Comparison of ENCODE assay signal across 18 mouse cellular contexts in the genomic region with DNA sequence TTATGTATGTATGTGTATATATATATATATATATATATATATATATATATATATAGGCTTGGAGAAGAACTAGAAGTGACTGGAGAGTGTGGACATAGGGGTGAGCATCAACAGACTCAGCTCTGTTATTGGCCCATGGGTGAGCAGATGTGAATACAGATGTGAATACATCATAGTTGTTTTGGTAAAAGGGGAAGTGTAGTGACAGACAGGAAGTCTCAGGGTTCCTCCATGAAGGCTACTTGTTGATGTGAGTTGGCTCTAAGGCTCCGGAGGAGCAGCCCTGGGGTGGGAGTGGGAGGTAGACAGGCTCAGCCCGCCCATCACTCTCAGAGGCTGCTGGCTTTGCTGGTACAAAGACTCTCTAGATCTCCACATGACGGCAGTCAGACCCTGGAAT. TPM values are rescaled to one million over a fixed set of nuclear protein-coding genes. Genes with fewer than 3 reads are reported as not detected.
DNase-seq lines count a peak whose midpoint lies in the region; ATAC-seq and TF ChIP-seq lines count a peak whose summit lies in the region.
"Had no signal": no experiment of that assay in that cellular context is flagged by ENCODE, and none has a peak within 500 bp of the region (broad histone marks: within the 10 kb centered on the region; RNA-seq: fewer than 3 reads in every experiment).

No protein-coding gene starts in this region.

- TF ChIP-seq CTCF in CH12.LX (conservative IDR thresholded peaks at IDR 0.05 in 1 of 2, IDR thresholded peaks at IDR 0.05 in 1 of 2; ENCODE audit: low read depth in 2 of 2, low read length in 2 of 2): no peak

- TF ChIP-seq EP300 in CH12.LX (IDR thresholded peaks at IDR 0.05; ENCODE audit: low read length): no peak

- in situ Hi-C loops in CH12.LX (cut with MboI; ENCODE audit: low pct_ligation_motif_present, low pct_unique_long_range_greater_than_20kb, low sequenced_read_pairs): no loop called here

- H3K9ac ChIP-seq in CH12.LX (ENCODE audit: insufficient read depth, low read depth): no peak overlapping the region
- H3K9ac ChIP-seq in hindbrain, embryonic 11.5 days (ENCODE audit: low read depth, low read length): no peak overlapping the region
- H3K9ac ChIP-seq: embryonic facial prominence, embryonic 12.5 days; hindbrain, embryonic 14.5 days; kidney, embryonic 15.5 days; liver, embryonic 14.5 days had no signal

- intact Hi-C loops in left cerebral cortex, postnatal 4 days (cut with DNase I): no loop called here

- H3K36me3 ChIP-seq in CH12.LX (replicated peaks in 1 of 2; ENCODE audit: control insufficient read depth in 1 of 2, insufficient read depth in 1 of 2, low read length in 1 of 2): no peaks in the 10 kb centered on the region
- H3K36me3 ChIP-seq in splenic B cell, adult 2 months (ENCODE audit: control insufficient read depth, insufficient read depth, low read length, poor library complexity, severe bottlenecking): no peaks in the 10 kb centered on the region
- no peaks in the 10 kb centered on the region for H3K36me3 ChIP-seq in hindbrain, embryonic 11.5 days (ENCODE audit: control insufficient read depth, insufficient read depth, low read length)
- H3K36me3 ChIP-seq: embryonic facial prominence, embryonic 12.5 days; kidney, embryonic 15.5 days had no signal

- no peak for TF ChIP-seq POLR2A in CH12.LX (IDR thresholded peaks at IDR 0.05; ENCODE audit: low read depth, low read length)

- dilution Hi-C loops in CH12.LX (cut with MboI; ENCODE audit: extremely low pct_ligation_motif_present, extremely low pct_unique_long_range_greater_than_20kb, low sequenced_read_pairs): no loop called here

- H3K79me2 ChIP-seq in CH12.LX (replicated peaks; ENCODE audit: control insufficient read depth, extremely low read depth, insufficient read depth, poor library complexity, severe bottlenecking): no peaks in the 10 kb centered on the region

- H3K27ac ChIP-seq in CH12.LX (ENCODE audit: insufficient read depth, low read depth): no peak overlapping the region
- H3K27ac ChIP-seq in hindbrain, embryonic 11.5 days (ENCODE audit: low read depth, low read length): no peak overlapping the region
- H3K27ac ChIP-seq: embryonic facial prominence, embryonic 12.5 days; gastrocnemius, adult 2 months; hindbrain, embryonic 14.5 days; kidney, embryonic 15.5 days; layer of hippocampus, adult 2 months; liver, embryonic 14.5 days had no signal

- no peak overlapping the region for H3K4me3 ChIP-seq in CH12.LX (replicated peaks in 1 of 3; ENCODE audit: low read depth in 2 of 3, low read length in 2 of 3, poor library complexity in 1 of 3)
- no peak overlapping the region for H3K4me3 ChIP-seq in hindbrain, embryonic 11.5 days (ENCODE audit: low read depth, low read length)
- H3K4me3 ChIP-seq: embryonic facial prominence, embryonic 12.5 days; gastrocnemius, adult 2 months; kidney, embryonic 15.5 days; layer of hippocampus, adult 2 months had no signal

- peak; percentile 88 for ATAC-seq in granulocyte monocyte progenitor cell, adult 5-6 weeks (replicated peaks; ENCODE audit: poor library complexity, severe bottlenecking)
- no peak for ATAC-seq in hindbrain, embryonic 11.5 days (ENCODE audit: low FRiP score)
- ATAC-seq: midbrain, embryonic 16.5 days had no signal

- DNase-seq in left cerebral cortex, postnatal 4 days: peak; percentile 15
- DNase-seq in left cerebral cortex, adult 11 months (ENCODE audit: low spot score): no peak
- peak; percentile 34 for DNase-seq in CH12.LX (ENCODE audit: extremely low read depth)
- DNase-seq in splenic B cell, adult 2 months (ENCODE audit: low read depth, low spot score): peak; percentile 20
- DNase-seq in yolk sac, embryonic 10.5 days (ENCODE audit: low spot score): no peak
- no peak for DNase-seq in hindbrain, embryonic 11.5 days (ENCODE audit: low spot score)
- DNase-seq: adrenal gland, adult 8-10 months had no signal

- TF ChIP-seq RAD21 in CH12.LX (IDR thresholded peaks at IDR 0.05; ENCODE audit: low read depth, low read length): no peak

- no peaks in the 10 kb centered on the region for H3K27me3 ChIP-seq in CH12.LX (replicated peaks)
- H3K27me3 ChIP-seq in splenic B cell, adult 2 months (ENCODE audit: control insufficient read depth, insufficient read depth, low read length, poor library complexity, severe bottlenecking): no peaks in the 10 kb centered on the region
- H3K27me3 ChIP-seq in hindbrain, embryonic 11.5 days (ENCODE audit: control insufficient read depth, insufficient read depth, low read length): no peaks in the 10 kb centered on the region
- H3K27me3 ChIP-seq: embryonic facial prominence, embryonic 12.5 days; kidney, embryonic 15.5 days had no signal

- peaks cover 3 to 47% of the 10 kb centered on the region in 2 experiments; a peak in 3 of 4 replicates for H3K4me1 ChIP-seq in CH12.LX (ENCODE audit: control insufficient read depth in 1 of 2, insufficient read depth in 2 of 2)
- no peaks in the 10 kb centered on the region for H3K4me1 ChIP-seq in hindbrain, embryonic 11.5 days (replicated peaks; ENCODE audit: control insufficient read depth, insufficient read depth, low read length)
- H3K4me1 ChIP-seq: embryonic facial prominence, embryonic 12.5 days had no signal

- H3K4me2 ChIP-seq in CH12.LX (ENCODE audit: insufficient read depth, low read depth, poor library complexity, severe bottlenecking): no peak overlapping the region
- no peak overlapping the region for H3K4me2 ChIP-seq in hindbrain, embryonic 11.5 days (replicated peaks; ENCODE audit: low read depth, low read length)
- H3K4me2 ChIP-seq: embryonic facial prominence, embryonic 12.5 days; hindbrain, embryonic 14.5 days; kidney, embryonic 15.5 days; midbrain, embryonic 11.5 days had no signal

- 68% methylated on average over 3 of the region's 3 CpGs for WGBS in hindbrain, embryonic 11.5 days

- H3K9me3 ChIP-seq in CH12.LX (replicated peaks; ENCODE audit: low read length): no peaks in the 10 kb centered on the region
- H3K9me3 ChIP-seq in hindbrain, embryonic 11.5 days (ENCODE audit: control insufficient read depth, low read length): no peaks in the 10 kb centered on the region
- H3K9me3 ChIP-seq: embryonic facial prominence, embryonic 12.5 days; kidney, embryonic 15.5 days had no signal

TF ChIP-seq in CH12.LX, 34 proteins besides CTCF, POLR2A, EP300 and RAD21:
- TF ChIP-seq USF1 (IDR thresholded peaks at IDR 0.05; ENCODE audit: low read depth, low read length) (no peak), MEF2A (IDR thresholded peaks at IDR 0.05; ENCODE audit: borderline replicate concordance, low read depth, low read length) (no peak), POLR2AphosphoS2 (IDR thresholded peaks at IDR 0.05; ENCODE audit: low read depth, low read length) (no peak), ZKSCAN1 (IDR thresholded peaks at IDR 0.05; ENCODE audit: borderline replicate concordance, low read depth, low read length) (no peak), RCOR1 (conservative IDR thresholded peaks at IDR 0.05; ENCODE audit: low read depth, low read length) (no peak), ZMIZ1 (IDR thresholded peaks at IDR 0.05; ENCODE audit: low read depth, low read length) (no peak), JUN (IDR thresholded peaks at IDR 0.05; ENCODE audit: insufficient read depth, low read depth, low read length) (no peak), GABPA (IDR thresholded peaks at IDR 0.05; ENCODE audit: insufficient replicate concordance, low read depth, low read length) (no peak), NRF1 (IDR thresholded peaks at IDR 0.05; ENCODE audit: low read depth, low read length) (no peak), SIN3A (IDR thresholded peaks at IDR 0.05; ENCODE audit: low read length) (no peak), TBP (conservative IDR thresholded peaks at IDR 0.05; ENCODE audit: low read depth, low read length) (no peak), MAX (IDR thresholded peaks at IDR 0.05; ENCODE audit: low read length) (no peak), BHLHE40 (IDR thresholded peaks at IDR 0.05; ENCODE audit: low read depth, low read length) (no peak), MXI1 (IDR thresholded peaks at IDR 0.05; ENCODE audit: low read depth, low read length) (no peak), NELFE (IDR thresholded peaks at IDR 0.05; ENCODE audit: low read depth, low read length) (no peak), MAFK (IDR thresholded peaks at IDR 0.05; ENCODE audit: insufficient replicate concordance, low read length) (no peak), USF2 (conservative IDR thresholded peaks at IDR 0.05; ENCODE audit: low read depth, low read length) (no peak), CHD2 (IDR thresholded peaks at IDR 0.05; ENCODE audit: low read length) (no peak)

RNA-seq across cellular contexts. Expression of a gene that starts 30.6 kb away (rescaled TPM):
- 100 to 1,000 TPM; 105 to 113 TPM for total RNA-seq in left cerebral cortex, postnatal 4 days (2021)
- total RNA-seq in CH12.LX (2012; rRNA removed) (not detected in 2 replicates), CH12.LX (2014; rRNA removed) (not detected in 2 replicates)
- not detected in 2 replicates for polyA plus RNA-seq in CH12.LX (2012; ENCODE audit: insufficient read length, low read depth)
- total RNA-seq in granulocyte monocyte progenitor cell, adult 5-6 weeks (2014; fragmentation: Nextera tagmentation): not detected in 2 replicates
- total RNA-seq in granulocyte monocyte progenitor cell, adult 5-6 weeks (2017): not detected in 2 replicates
- 24.8 and 27.1 TPM in 2 replicates for polyA plus RNA-seq in hindbrain, embryonic 11.5 days (2014; fragmentation: Nextera tagmentation; extraction: Ambion mirVana)
- total RNA-seq: gastrocnemius, adult 2 months; gastrocnemius, postnatal 36 days; heart, postnatal 25 days had no signal

RNA-seq across cellular contexts. Expression of a gene that starts 55.3 kb away (rescaled TPM):
- 10 to 100 TPM; 22.9 to 23.0 TPM for total RNA-seq in left cerebral cortex, postnatal 4 days (2021)
- 29.5 and 30.6 TPM in 2 replicates for total RNA-seq in CH12.LX (2012; rRNA removed)
- 35.5 and 35.9 TPM in 2 replicates for total RNA-seq in CH12.LX (2014; rRNA removed)
- 35.7 and 36.6 TPM in 2 replicates for polyA plus RNA-seq in CH12.LX (2012; ENCODE audit: insufficient read length, low read depth)
- total RNA-seq in granulocyte monocyte progenitor cell, adult 5-6 weeks (2014; fragmentation: Nextera tagmentation): 25.2 and 28.7 TPM in 2 replicates
- total RNA-seq in granulocyte monocyte progenitor cell, adult 5-6 weeks (2017): 53.3 and 71.2 TPM in 2 replicates
- polyA plus RNA-seq in hindbrain, embryonic 11.5 days (2014; fragmentation: Nextera tagmentation; extraction: Ambion mirVana): 31.5 and 36.8 TPM in 2 replicates

Comparison
In these comparisons a context has a peak if more than half of its experiments do, and no peak if none do; other contexts are left out.
1. DNase-seq: peak in left cerebral cortex, postnatal 4 days (single experiment), CH12.LX (single experiment) and splenic B cell, adult 2 months (single experiment); none in left cerebral cortex, adult 11 months (single experiment), yolk sac, embryonic 10.5 days (single experiment) and hindbrain, embryonic 11.5 days (single experiment).
2. RNA of a gene that starts 30.6 kb away (total RNA-seq): 105 to 113 TPM in left cerebral cortex, postnatal 4 days; not detected in CH12.LX and not detected in granulocyte monocyte progenitor cell, adult 5-6 weeks; every median in the first group is over 100 times any median in the second.